Mouse (Mus musculus): ENCODE results near the gene Tmem238l. TPM values are rescaled to one million over a fixed set of nuclear protein-coding genes. Genes with fewer than 3 reads are reported as not detected.

Tmem238l gene
- not detected for total RNA-seq (2022)

DNA sequence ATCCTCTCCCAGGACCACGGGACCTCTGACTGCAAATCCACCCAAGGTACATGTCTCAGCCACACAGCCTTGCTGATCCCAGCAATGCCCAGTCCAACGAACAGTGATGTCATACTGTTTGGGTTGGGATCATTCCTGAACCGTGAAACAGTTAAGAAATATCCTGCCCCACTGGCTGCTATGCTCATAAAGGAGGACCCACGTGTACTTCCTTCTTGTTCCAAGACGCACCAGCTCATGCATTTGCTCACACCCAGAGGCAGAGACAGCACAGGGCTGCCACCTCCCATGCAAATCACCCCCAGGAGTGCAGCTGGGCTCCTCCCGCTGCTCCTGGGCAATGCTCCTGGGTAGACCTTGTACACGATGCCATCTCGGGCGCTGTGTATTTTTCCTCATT, at the start of gene Tmem238l:
Gene Tmem238l (plus strand): TSS at position 336 of the 400 bp plus-strand sequence.
- no peak for DNase-seq (ENCODE audit: low spot score in 2 of 2)

DNA sequence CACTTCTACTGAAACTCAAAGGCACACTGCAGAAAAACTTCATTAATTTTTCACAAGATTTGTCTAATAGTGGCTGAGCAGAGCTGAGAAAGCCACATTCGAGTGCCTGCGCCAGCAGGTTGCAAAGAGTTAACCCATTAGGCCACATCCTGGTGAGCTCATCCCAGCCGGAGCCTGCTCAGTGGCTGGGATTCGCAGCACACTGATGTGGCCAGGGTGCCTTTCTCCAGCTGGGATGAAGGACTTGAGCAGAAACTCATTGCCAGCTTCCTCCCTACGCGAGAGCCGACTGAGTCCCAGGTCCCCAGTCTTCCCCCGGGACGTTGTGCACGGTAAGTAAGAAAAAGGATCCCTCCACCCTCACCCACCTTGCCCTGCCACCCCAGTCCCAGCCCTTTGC, 44.6 kb upstream of the Tmem238l start, which contains the start of gene Pirt:
Gene Pirt (plus strand): TSS at position 171 of the 400 bp plus-strand sequence.
- no peak for DNase-seq (ENCODE audit: low spot score in 2 of 2)

DNA sequence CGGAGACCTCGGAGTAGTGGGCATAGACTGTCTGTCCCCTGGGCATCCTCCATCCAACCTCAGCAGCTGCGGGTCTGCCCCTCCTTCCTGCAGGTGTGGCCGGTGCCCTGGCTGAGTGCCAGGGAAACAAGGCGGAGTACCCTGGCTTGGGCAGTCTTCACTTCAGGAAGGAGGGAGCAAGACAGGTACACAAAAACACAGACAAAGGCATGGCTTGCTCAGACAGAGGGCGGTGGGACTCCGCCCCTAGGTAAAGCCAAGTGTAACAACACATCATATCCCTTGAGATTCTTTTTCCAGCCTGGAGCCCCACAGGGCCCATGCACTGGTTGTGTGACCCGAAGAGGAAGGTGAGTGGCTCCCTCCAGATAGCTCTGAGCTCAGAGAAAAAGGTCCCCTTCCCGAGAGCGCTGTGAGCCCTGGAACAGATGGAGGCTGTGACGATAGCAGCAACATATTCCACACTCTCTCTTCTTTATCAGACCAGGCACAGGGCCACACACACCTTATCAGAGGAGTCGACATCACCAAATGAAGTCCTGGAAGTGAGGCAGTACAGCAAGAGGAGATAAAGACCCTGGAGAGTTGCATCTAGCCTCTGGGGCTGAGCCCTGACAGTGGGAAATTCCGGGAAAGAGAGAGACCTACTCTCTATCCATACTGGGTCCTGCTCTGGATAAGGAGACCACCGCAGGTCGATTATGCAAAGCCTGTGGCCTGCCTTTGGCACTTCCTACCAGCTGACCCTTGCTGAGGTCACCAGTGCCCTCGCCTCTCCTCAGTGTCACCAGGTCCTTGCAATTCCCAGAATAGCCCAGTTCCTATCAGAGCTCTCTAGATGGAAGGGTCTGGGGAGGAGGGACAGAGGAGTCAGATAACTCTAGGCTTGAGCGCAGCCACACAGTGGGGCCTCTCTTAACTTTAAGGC, 43.6 kb upstream of the Tmem238l start:
- no peak for DNase-seq (ENCODE audit: low spot score in 2 of 2)

DNA sequence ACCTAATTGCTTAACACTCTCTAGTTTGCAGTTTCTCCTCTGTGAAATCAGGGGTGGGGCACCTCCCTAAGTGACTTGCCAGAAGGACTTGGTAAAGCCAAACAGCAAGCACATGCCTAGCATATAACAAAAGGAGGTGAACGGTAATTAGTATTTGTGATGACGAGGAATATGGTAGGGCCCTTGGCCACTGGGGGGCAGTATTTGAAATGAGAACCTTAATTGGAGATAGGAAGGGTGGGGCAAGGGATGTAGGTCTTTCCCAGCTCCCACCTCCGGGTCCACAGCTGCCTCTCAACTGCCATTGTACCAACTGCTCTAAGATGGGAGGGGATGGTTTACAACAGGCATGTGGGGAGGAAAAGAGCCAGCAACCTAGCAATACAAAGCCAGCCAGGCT, 42.2 kb upstream of the Tmem238l start:
- DNase-seq (ENCODE audit: low spot score in 2 of 2) = peak; percentile 9 to 23

DNA sequence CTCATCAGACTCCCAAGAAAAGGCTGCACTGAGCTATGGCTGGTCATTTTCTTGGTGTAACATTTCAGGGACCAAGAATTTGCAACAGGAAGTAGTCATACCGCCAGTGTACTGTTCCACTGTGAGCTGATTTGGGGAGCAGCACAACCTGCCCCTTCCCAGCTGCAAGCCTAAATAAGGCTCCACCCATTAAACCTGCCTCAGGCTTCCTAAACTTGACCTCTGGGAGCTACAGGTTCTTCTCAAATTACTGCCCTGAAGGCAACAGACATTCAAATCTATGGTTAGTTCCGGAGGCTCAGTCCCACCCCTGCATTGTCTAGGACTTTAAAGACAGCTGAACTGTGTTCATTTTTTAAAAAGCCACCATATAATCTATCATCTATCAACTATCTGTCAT, 36.4 kb upstream of the Tmem238l start:
- DNase-seq (ENCODE audit: low spot score in 2 of 2) = no peak

DNA sequence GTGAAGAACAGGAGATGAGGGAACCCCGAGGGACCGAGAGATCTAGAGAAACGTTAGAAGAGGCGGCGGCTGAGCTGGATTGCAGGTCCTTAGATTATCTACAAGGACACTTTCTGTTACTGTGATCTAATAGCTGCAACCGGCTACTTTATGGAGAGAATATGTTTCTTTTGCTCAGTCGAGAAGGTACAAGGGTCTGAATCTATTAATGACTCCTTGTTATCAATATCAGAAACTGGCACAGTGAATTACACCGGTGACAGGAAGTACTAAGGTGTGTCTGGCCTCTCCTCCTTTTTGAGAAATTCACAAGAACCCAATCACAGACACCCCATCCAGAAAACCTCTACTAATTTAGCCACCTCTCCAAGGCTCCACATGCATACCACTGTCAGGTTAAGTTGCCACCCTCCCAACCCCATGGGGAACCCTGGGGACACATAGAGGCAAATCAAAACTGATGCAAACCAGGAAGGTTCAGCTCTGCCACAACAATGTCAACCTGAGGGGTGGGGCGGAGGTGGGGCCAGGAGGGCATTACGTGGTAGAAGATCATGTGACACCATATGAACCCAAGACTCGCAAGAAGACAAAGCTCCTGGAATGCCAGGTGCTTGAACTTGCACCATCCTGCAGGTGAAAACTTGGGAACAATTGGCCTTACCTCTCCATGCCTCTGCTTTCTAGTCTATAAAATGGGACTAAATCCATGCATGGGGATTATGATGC, 32.2 kb upstream of the Tmem238l start:
- no peak for DNase-seq (ENCODE audit: low spot score in 2 of 2)

DNA sequence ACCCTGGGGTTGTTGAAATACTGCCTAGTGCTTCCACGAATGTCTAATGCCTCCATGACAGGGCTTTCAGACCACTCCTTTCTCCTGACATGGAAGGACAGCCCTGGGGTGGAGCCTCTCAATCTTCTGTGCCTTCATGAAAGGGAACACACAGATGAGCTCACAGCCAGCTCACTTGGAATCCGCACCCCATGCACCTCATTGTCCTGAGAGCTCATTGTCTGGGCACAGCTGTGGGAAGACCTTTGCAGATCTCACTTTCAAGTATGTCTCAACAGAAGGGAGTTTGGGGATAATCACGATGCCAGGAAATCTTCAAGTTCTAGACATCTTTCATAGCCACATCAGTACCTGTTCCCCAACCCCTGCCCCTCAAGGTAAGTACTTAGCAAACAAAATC, 28.1 kb upstream of the Tmem238l start:
- DNase-seq (ENCODE audit: low spot score in 2 of 2) = no peak

DNA sequence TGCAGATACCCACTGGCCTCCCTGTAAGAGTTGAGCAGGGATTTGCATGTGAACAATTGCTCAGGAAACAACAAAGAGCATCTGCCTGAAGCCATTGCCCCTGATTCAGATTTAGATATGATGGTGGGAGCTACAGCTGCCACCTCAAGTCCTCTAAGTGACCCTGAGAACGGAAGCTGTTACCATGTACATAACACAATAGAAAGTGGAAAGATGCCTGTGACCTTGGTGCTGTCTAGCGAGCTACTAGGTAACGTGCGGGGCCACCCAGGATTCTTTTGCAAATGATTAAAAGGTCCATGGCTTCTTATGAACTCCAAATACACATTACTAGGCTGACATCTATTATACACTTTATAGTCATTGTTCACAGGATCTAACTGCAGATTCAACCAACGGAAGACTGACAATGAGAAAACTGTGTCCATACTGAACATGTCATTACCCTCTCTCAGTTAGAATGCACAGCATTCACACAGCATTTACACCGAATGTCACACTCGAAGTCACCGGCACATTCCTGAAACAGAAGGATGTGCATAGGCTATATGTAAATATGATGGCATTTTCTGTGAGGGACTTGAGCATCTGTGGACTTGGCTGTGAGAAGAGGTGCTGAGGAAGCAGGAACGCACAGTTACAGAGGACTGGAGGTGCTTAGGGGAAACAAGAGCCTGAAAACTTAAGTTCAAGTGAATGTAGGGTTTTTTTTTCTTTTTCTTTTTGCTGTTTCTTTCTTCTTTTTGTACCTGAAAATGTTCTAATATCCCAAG, 23.4 kb upstream of the Tmem238l start:
- DNase-seq (ENCODE audit: low spot score in 2 of 2) = no peak

DNA sequence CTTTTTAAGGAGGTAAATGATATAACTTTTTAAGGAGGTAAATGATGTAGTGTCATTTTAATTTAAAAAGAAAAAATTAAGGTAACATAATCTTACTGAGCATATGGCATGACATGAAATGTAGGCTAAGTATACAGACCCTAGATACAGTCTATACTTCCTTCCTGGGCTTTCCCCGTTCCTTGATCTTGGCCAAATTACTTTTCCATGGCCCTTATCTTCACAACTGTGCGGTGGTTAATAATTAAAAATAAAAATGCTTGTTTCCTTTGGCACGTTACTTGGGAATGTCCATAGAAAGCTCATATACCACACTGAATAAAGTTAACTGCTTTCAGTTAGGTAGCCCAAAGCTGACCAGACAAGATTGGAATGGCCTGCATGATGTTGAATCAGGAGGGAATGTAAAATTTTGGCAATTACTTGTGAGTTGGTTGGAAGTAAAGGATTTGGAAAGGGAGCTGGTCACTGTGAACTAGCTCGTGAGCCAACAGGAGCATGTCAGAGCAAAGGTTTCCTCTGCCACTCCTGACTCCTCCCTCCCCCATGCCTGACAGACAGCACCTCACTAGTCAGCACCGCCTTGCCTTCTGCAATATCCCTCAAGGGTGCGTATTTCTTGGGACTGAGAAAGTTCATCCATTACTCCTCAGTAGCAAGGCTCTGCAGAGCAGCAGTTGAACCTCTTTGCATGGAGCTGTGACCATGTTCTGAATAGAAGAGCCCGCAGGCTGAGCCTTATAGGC, 21.8 kb upstream of the Tmem238l start:
- no peak for DNase-seq (ENCODE audit: low spot score in 2 of 2)

DNA sequence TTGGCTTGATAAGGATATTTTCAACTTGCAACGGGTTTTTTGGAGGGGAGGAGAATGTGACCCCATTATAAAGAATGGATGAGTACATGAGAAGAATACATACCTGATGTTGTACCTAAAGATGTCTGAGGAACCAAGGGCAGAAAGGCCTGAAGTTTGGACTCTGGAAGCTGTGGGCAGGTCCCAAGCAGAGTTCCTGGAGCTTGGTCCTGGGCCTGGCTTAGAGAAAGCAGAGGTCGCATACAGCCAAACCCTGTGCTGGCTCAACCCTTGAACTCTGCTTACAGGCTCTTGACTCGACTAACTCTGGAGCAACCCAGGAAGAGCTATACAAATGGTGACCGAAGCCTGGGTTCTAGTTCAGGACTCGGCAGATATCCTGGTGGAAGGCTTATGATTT, 14.4 kb upstream of the Tmem238l start:
- no peak for DNase-seq (ENCODE audit: low spot score in 2 of 2)

DNA sequence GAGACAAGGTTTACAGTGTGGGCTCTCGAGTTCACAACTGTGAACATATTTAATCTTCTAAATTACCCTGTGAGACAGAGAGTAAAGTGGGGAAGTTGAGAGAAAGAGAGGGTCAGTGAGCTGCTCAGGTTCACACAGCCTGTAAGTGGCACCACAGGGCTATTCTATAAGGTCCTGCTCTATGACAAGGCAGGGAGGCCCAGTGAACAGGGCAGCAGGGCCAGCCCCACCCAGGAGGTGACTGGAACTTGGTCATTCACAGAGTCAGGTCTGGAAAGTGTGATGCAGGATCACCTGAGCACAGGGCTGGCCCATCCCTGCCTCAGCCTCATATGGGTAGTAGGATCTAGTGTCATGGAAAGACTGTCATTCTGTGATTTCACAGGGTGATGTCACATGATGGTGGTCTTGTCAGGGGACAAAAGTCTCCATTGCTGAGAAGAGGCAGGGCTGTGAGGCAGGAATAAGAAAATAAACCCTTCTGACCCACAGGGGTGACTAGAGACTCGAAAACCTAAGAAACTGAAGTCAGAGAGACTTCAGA, 11.1 kb upstream of the Tmem238l start:
- DNase-seq (ENCODE audit: low spot score in 2 of 2) = no peak

DNA sequence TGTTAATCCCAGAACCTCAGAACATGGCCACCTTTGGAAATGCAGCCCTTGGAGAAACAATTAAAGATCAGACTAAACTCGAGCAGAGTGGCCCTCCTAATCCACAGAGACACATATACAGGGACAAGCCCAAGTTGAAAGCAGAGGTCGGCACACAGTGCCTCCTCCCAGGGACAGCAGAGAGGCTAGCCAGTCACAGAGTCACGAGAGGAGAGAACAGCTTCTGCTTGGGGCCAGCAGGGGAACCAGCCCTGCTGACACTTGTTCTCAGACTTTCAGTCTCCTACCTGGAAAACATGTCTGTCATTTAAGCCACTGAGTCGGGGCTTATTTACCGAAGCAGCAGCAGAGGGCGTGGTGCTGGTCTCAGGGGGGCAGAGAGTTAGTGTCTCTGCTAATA, 9.9 kb upstream of the Tmem238l start:
- DNase-seq (ENCODE audit: low spot score in 2 of 2) = no peak

DNA sequence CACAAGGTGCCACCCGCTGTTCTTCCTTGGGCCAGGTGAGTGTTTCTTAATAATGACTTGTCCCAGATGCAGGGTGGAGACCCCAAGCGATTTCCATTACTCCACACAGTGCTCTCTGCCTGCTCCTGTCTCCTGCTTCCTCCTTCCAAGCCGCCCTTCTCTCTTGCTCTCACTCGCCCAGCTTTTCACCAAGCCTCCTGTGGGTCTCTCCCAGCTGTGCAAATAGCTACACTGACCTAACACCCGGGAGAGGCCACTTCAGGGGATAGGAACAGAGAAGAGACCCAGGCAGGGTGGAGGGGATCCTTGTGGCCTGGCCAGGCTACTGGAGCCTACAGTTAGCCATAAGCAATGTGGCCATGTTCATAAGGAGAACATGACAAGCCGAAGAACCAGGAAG, 9.5 kb upstream of the Tmem238l start:
- DNase-seq (ENCODE audit: low spot score in 2 of 2) = no peak

DNA sequence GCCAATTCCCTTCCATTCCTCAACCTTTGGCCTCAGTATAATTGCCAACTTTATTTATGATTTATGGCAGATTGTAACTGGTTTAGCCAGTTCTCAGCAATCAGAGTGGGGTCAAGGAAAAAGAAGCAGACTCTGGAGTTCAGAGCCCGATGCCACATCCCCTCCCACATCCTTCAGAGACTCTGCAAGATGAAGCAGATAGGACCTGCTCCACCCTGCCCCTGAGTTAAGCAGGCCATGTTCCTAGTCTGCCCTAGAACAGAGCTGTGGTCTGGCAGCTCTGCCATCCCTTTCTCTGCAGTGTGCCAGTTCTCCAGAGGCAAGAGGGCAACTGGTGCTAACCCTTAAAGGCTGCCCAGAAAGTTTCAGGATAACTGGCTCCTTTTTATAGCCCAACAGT, 4.4 kb downstream of the Tmem238l start:
- DNase-seq (ENCODE audit: low spot score in 2 of 2) = no peak

DNA sequence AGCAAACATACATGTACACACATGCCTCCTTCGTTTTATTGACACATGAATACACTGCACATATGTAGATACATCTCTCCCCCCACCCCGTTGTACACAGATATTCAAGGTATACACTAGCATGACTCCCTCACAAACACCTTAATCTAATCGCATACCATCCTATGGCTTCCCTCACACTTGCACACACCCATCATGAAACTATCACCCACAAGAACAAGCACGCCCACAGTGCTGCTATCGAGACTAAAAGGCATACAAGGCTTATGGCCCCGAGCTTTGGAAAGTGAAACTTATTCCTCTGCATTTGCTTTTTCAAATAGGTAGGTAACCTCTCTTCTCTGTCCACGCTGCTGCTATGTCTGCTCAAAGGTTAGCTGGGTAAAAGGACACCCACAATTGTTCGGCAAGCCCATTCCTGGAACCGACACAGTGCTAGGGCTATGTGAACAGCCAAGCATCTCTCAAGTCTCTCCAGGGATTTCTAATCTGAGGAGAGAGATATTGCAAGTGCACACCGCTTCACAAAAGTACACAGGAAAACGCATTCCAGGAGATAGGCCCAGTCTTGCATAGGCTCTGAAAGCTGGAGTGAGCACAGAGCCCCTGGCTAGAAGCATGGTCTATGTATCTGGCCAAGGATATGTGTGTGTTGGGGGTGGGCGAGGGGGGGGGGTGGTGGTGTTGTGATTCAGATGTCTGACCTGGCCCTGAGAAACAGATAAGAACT, 5.2 kb downstream of the Tmem238l start:
- no peak for DNase-seq (ENCODE audit: low spot score in 2 of 2)

DNA sequence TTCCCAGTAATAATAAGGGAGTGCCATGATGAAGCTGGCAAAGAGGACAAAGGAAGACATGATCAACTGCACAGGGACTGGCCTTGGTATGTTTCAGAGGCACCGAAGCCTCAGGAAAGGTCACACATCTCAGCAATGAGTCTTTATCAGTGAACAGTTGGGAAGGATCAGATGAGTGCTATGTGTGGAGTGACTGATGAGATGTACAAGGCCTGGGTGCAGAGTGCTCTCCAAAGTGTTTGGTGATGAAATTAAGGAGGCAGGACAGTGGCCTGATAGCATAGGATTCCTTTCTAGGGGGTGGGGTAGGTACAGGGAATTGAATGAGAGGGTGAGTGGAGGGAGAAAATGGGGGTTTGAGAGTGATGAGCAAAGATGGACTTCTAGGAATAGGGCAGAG, 7.0 kb downstream of the Tmem238l start:
- no peak for DNase-seq (ENCODE audit: low spot score in 2 of 2)

DNA sequence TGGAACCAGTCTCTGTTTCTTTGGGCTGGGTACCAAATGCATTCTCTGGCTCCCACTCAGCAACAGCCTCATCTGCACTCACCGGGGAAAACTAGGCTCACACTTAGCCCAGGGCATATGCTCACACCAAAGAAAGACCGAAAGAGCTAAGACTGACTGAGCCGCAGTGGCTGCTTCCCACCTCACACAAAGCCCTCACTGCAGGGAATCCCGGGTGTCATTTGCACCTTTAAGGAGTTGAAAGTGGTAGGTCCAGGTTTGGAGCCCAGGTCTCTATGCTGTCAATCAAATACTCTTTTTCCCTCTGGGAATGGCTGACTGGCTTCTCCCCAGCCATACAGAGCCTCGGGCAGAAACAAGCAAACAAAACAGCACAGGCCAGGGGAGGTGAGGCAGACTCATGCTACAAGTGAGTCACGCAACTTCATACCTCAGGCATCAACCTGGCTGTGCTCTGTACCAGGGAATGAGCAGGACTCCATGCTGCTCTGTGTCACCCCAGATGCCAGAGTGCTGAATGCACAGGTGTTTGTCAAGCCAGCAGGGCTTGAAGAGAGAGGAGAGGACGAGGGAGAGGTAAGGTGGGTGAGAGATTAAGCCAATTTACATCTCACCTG, 10.2 kb downstream of the Tmem238l start:
- DNase-seq (ENCODE audit: low spot score in 2 of 2) = no peak

DNA sequence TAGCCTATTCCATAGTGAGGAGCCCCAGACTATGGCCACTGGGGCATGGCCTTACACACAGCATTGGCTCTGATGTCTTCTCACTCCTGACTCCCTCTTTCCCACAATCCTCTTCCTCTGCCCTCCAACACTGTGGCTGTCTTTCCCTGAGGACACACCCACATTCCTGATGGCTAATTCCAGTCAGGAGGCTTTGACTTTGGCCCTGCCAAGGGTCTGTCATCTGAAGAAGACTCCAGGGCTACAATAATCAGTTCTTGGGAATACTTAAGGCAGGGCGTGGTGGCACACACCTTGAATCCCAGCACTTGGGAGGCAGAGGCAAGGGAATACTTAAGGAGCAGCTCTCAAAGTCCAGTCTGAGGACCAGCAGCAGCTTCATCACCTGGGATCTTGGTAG, 12.1 kb downstream of the Tmem238l start:
- DNase-seq (ENCODE audit: low spot score in 2 of 2) = no peak

DNA sequence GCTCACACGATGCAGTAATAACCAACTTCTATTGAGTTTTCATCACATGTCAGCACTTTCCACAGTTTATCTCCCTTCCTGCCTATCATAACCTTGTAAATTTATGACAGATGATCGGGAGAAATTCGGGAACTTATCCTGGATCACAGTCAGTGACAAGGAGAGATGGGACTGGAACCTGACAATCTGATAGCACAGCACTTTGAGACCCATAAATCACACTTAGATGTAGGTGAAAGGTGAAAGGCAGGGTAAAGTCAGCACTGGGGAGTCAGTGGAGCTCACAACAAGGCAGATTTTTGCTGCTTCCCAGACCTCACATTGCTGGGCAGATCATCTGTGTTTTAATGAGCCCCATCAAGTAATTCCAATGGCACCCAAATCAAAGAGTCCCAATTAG, 17.1 kb downstream of the Tmem238l start:
- DNase-seq (ENCODE audit: low spot score in 2 of 2) = no peak
